Mouse (Mus musculus): Measurements from ENCODE around the gene 0610010K14Rik. TPM values are rescaled to one million over a fixed set of nuclear protein-coding genes. Genes with fewer than 3 reads are reported as not detected.

The 0610010K14Rik gene
- polyA plus RNA-seq (2015; fragmentation: Nextera tagmentation; extraction: Ambion mirVana) = 163 and 167 TPM in 2 replicates

GRCm38 (mm10) chr11:70237457-70238167, at the start of gene 0610010K14Rik:
TSS of gene 0610010K14Rik (minus strand) at chr11:70237914.
- Histone ChIP-seq H3K27ac (ENCODE audit: low read length) (peak within 1 kb of the TSS; percentile 83), H3K36me3 (ENCODE audit: control insufficient read depth, insufficient read depth, low read length) (peaks cover 11% of the 10 kb centered on the region), H3K4me2 (ENCODE audit: low read depth, low read length) (peak within 1 kb of the TSS; percentile 91), H3K4me1 (replicated peaks; ENCODE audit: control insufficient read depth, insufficient read depth, low read length) (peaks cover 27% of the 10 kb centered on the region), H3K9ac (ENCODE audit: low read length) (peak within 1 kb of the TSS; percentile 98), H3K9me3 (ENCODE audit: control insufficient read depth, low read length) (no peaks in the 10 kb centered on the region), H3K4me3 (ENCODE audit: low read length) (peak within 1 kb of the TSS; percentile 100), H3K27me3 (ENCODE audit: control insufficient read depth, insufficient read depth, low read depth, low read length) (no peaks in the 10 kb centered on the region)
- peak; percentile 93 for ATAC-seq (ENCODE audit: low read depth)
- 0% methylated on average over 66 of the region's 70 CpGs for WGBS

- no peaks in the 10 kb centered on the region for H3K36me3 ChIP-seq (ENCODE audit: control insufficient read depth, insufficient read depth, low read length)
- no peak overlapping the region for H3K27ac ChIP-seq (ENCODE audit: low read length)
- peaks cover 4% of the 10 kb centered on the region for H3K4me1 ChIP-seq (replicated peaks; ENCODE audit: control insufficient read depth, insufficient read depth, low read length)
- H3K4me3 ChIP-seq (ENCODE audit: low read length) = no peak overlapping the region
- 50% methylated on average over 5 of the region's 5 CpGs for WGBS
- H3K27me3 ChIP-seq (ENCODE audit: control insufficient read depth, insufficient read depth, low read depth, low read length) = no peaks in the 10 kb centered on the region
- H3K9me3 ChIP-seq (ENCODE audit: control insufficient read depth, low read length) = no peaks in the 10 kb centered on the region
- H3K4me2 ChIP-seq (ENCODE audit: low read depth, low read length) = no peak overlapping the region
- ATAC-seq (ENCODE audit: low read depth) = no peak
- H3K9ac ChIP-seq (ENCODE audit: low read length) = no peak overlapping the region
Observed at GRCm38 (mm10) chr11:70285686-70286085, 48.0 kb upstream of the 0610010K14Rik start.

DNA sequence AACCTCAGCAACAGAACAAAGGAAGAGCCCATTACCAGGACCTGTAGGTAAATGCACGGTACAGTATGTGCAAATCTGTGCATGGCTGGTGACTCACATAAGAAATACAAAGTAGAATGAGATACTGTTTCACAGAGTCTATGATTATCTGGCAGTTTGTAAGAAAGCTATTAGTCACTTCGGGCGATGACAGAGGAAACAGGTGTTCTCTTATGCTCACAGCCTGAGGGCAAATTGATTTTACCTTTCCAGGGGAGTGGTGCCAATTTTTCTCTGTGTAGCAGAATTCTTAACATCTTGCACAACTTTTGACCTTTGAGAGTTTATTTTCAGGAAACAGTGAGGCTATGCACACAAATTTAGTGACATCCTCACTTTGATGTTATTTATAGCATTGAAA, 47.0 kb upstream of the 0610010K14Rik start:
- Histone ChIP-seq H3K36me3 (ENCODE audit: control insufficient read depth, insufficient read depth, low read length) (no peaks in the 10 kb centered on the region), H3K4me3 (ENCODE audit: low read length) (no peak overlapping the region), H3K4me2 (ENCODE audit: low read depth, low read length) (no peak overlapping the region), H3K27ac (ENCODE audit: low read length) (no peak overlapping the region), H3K27me3 (ENCODE audit: control insufficient read depth, insufficient read depth, low read depth, low read length) (no peaks in the 10 kb centered on the region), H3K9me3 (ENCODE audit: control insufficient read depth, low read length) (no peaks in the 10 kb centered on the region), H3K4me1 (replicated peaks; ENCODE audit: control insufficient read depth, insufficient read depth, low read length) (peaks cover 9% of the 10 kb centered on the region), H3K9ac (ENCODE audit: low read length) (no peak overlapping the region)
- ATAC-seq (ENCODE audit: low read depth) = no peak
- 50% methylated on average over 3 of the region's 3 CpGs for WGBS

DNA sequence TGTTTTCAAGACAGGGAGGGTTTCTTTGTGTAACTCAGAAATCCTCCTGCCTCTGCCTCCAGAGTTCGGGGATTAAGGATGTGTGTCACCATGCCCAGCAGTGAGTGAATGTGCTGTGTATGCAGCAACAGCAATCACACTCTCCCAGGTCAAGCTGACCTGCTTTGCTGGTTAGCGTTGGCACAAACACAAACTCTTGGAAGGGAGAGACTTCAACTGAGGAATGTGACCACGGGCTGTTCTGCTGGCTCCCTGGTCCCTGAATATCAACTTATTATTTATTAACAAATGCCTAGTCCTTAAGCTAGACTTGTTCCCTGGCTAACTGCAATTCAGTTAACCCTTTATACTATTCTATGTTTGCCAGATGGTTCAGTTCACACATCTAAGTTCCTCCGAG, 46.0 kb upstream of the 0610010K14Rik start:
- Histone ChIP-seq H3K9ac (ENCODE audit: low read length) (no peak overlapping the region), H3K9me3 (ENCODE audit: control insufficient read depth, low read length) (no peaks in the 10 kb centered on the region), H3K36me3 (ENCODE audit: control insufficient read depth, insufficient read depth, low read length) (no peaks in the 10 kb centered on the region), H3K27me3 (ENCODE audit: control insufficient read depth, insufficient read depth, low read depth, low read length) (no peaks in the 10 kb centered on the region), H3K4me1 (replicated peaks; ENCODE audit: control insufficient read depth, insufficient read depth, low read length) (peaks cover 5% of the 10 kb centered on the region), H3K4me2 (ENCODE audit: low read depth, low read length) (no peak overlapping the region), H3K27ac (ENCODE audit: low read length) (no peak overlapping the region), H3K4me3 (ENCODE audit: low read length) (no peak overlapping the region)
- WGBS = 58% methylated on average over 4 of the region's 4 CpGs
- no peak for ATAC-seq (ENCODE audit: low read depth)

- H3K9me3 ChIP-seq (ENCODE audit: control insufficient read depth, low read length) = no peaks in the 10 kb centered on the region
- no peaks in the 10 kb centered on the region for H3K27me3 ChIP-seq (ENCODE audit: control insufficient read depth, insufficient read depth, low read depth, low read length)
- H3K4me1 ChIP-seq (replicated peaks; ENCODE audit: control insufficient read depth, insufficient read depth, low read length) = peaks cover 5% of the 10 kb centered on the region
- peak; percentile 90 for ATAC-seq (ENCODE audit: low read depth)
- no peak overlapping the region for H3K4me2 ChIP-seq (ENCODE audit: low read depth, low read length)
- H3K27ac ChIP-seq (ENCODE audit: low read length) = peak overlapping the region; percentile 73
- no peaks in the 10 kb centered on the region for H3K36me3 ChIP-seq (ENCODE audit: control insufficient read depth, insufficient read depth, low read length)
- H3K4me3 ChIP-seq (ENCODE audit: low read length) = no peak overlapping the region
- no peak overlapping the region for H3K9ac ChIP-seq (ENCODE audit: low read length)
- WGBS = 31% methylated on average over 3 of the region's 3 CpGs
Observed at GRCm38 (mm10) chr11:70280441-70280840, 42.7 kb upstream of the 0610010K14Rik start.

DNA sequence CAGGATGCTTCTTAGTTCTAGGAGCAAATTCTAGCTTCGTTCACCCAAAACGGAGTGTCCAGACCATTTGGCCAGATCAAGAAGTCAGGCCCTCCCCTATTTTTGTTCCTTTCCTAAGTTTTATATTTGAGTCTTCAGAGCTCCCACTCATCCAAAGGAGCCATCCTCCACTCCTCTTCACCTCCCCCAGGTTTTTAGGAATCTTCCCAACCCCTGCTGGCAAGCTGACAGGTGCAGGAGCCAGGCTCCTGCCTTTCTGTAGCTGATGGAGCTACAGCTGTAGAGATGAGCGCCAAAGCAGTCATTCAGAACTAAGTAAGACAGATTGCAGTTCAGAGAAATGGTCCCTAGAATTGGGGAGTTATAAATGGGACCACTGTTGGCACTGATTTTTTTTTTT, 41.2 kb upstream of the 0610010K14Rik start:
- no peak overlapping the region for H3K9ac ChIP-seq (ENCODE audit: low read length)
- no peaks in the 10 kb centered on the region for H3K9me3 ChIP-seq (ENCODE audit: control insufficient read depth, low read length)
- no peak overlapping the region for H3K4me2 ChIP-seq (ENCODE audit: low read depth, low read length)
- peaks cover 5% of the 10 kb centered on the region for H3K4me1 ChIP-seq (replicated peaks; ENCODE audit: control insufficient read depth, insufficient read depth, low read length)
- ATAC-seq (ENCODE audit: low read depth) = no peak
- H3K4me3 ChIP-seq (ENCODE audit: low read length) = no peak overlapping the region
- no peaks in the 10 kb centered on the region for H3K36me3 ChIP-seq (ENCODE audit: control insufficient read depth, insufficient read depth, low read length)
- H3K27ac ChIP-seq (ENCODE audit: low read length) = no peak overlapping the region
- WGBS = 81% methylated on average over 3 of the region's 3 CpGs
- no peaks in the 10 kb centered on the region for H3K27me3 ChIP-seq (ENCODE audit: control insufficient read depth, insufficient read depth, low read depth, low read length)

DNA sequence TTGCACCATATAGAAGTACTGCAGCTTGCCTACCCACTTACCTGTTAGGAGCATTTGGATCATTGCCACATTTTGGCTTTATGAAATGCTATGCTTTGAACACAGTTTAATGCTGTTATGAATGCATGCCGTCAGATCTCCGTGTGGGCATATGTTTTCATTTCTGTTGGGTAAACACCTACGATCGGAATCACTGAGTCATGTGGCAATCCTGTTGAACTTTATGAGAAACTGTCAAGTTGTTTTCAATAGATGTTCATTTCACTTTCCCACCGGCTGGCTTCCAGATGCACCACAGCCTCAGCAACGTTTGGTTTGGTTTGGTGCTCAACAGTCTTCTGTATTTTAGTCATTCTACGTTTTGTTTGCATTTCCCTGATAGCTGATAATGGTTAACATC, 33.9 kb upstream of the 0610010K14Rik start:
- H3K27me3 ChIP-seq (ENCODE audit: control insufficient read depth, insufficient read depth, low read depth, low read length) = no peaks in the 10 kb centered on the region
- 62% methylated on average over 7 of the region's 7 CpGs for WGBS

GRCm38 (mm10) chr11:70266405-70266804, 28.7 kb upstream of the 0610010K14Rik start:
- H3K9ac ChIP-seq (ENCODE audit: low read length) = no peak overlapping the region
- H3K4me2 ChIP-seq (ENCODE audit: low read depth, low read length) = no peak overlapping the region
- 76% methylated on average over 1 of the region's 1 CpGs for WGBS
- H3K4me1 ChIP-seq (replicated peaks; ENCODE audit: control insufficient read depth, insufficient read depth, low read length) = peaks cover 4% of the 10 kb centered on the region
- ATAC-seq (ENCODE audit: low read depth) = peak; percentile 61; the same call in 1 of the 2 replicates
- no peaks in the 10 kb centered on the region for H3K27me3 ChIP-seq (ENCODE audit: control insufficient read depth, insufficient read depth, low read depth, low read length)
- no peaks in the 10 kb centered on the region; the same call in 1 of the 2 replicates for H3K9me3 ChIP-seq (ENCODE audit: control insufficient read depth, low read length)
- no peak overlapping the region for H3K27ac ChIP-seq (ENCODE audit: low read length)
- no peaks in the 10 kb centered on the region for H3K36me3 ChIP-seq (ENCODE audit: control insufficient read depth, insufficient read depth, low read length)
- no peak overlapping the region for H3K4me3 ChIP-seq (ENCODE audit: low read length)

More for the DNA sequence above, 33.9 kb upstream of the 0610010K14Rik start:
- H3K4me2 ChIP-seq (ENCODE audit: low read depth, low read length) = no peak overlapping the region
- ATAC-seq (ENCODE audit: low read depth) = no peak
- no peaks in the 10 kb centered on the region for H3K36me3 ChIP-seq (ENCODE audit: control insufficient read depth, insufficient read depth, low read length)
- no peaks in the 10 kb centered on the region for H3K4me1 ChIP-seq (replicated peaks; ENCODE audit: control insufficient read depth, insufficient read depth, low read length)
- no peak overlapping the region for H3K4me3 ChIP-seq (ENCODE audit: low read length)
- H3K27ac ChIP-seq (ENCODE audit: low read length) = no peak overlapping the region
- H3K9ac ChIP-seq (ENCODE audit: low read length) = no peak overlapping the region
- no peaks in the 10 kb centered on the region for H3K9me3 ChIP-seq (ENCODE audit: control insufficient read depth, low read length)

- H3K9me3 ChIP-seq (ENCODE audit: control insufficient read depth, low read length) = no peaks in the 10 kb centered on the region; the same call in 1 of the 2 replicates
- no peak overlapping the region for H3K4me3 ChIP-seq (ENCODE audit: low read length)
- no peaks in the 10 kb centered on the region for H3K36me3 ChIP-seq (ENCODE audit: control insufficient read depth, insufficient read depth, low read length)
- peaks cover 4% of the 10 kb centered on the region for H3K4me1 ChIP-seq (replicated peaks; ENCODE audit: control insufficient read depth, insufficient read depth, low read length)
- 57% methylated on average over 4 of the region's 4 CpGs for WGBS
- H3K27me3 ChIP-seq (ENCODE audit: control insufficient read depth, insufficient read depth, low read depth, low read length) = no peaks in the 10 kb centered on the region
- H3K27ac ChIP-seq (ENCODE audit: low read length) = no peak overlapping the region
- no peak overlapping the region for H3K4me2 ChIP-seq (ENCODE audit: low read depth, low read length)
- no peak overlapping the region for H3K9ac ChIP-seq (ENCODE audit: low read length)
- ATAC-seq (ENCODE audit: low read depth) = no peak
Observed at GRCm38 (mm10) chr11:70265819-70266218, 28.1 kb upstream of the 0610010K14Rik start.

Measured in lung, embryonic 16.5 days (tissue).